Mouse (Mus musculus) C2C12 (cell line): ENCODE data around the gene Adig.

Experiments
- CEBPB ChIP-seq: IDR thresholded peaks from one replicate; pipeline ENCODE4 v1.6.1; 2011; ENCODE audit warnings: low read depth, mild to moderate bottlenecking, control low read depth, moderate library complexity
- CTCF ChIP-seq: IDR thresholded peaks from one replicate; pipeline ENCODE4 v1.5.1; 2011; ENCODE audit not compliant: control insufficient read depth, insufficient read depth, insufficient read length
- FOSL1 ChIP-seq: IDR thresholded peaks from one replicate; pipeline ENCODE4 v1.8.0; 2011; ENCODE audit warnings: mild to moderate bottlenecking, low read length; ENCODE audit not compliant: poor library complexity, insufficient read depth, severe bottlenecking
- MAX ChIP-seq: IDR thresholded peaks from one replicate; pipeline ENCODE4 v1.6.1; 2011; ENCODE audit warnings: mild to moderate bottlenecking, control low read depth
- MYOD1 ChIP-seq: IDR thresholded peaks from one replicate; pipeline ENCODE4 v1.6.1; 2011; ENCODE audit warnings: low read depth; ENCODE audit not compliant: control insufficient read depth, insufficient read length
- MYOG ChIP-seq: IDR thresholded peaks from one replicate; pipeline ENCODE4 v1.6.1; 2011; ENCODE audit not compliant: control insufficient read depth, insufficient read length; ENCODE audit errors: extremely low read depth
- USF1 ChIP-seq: IDR thresholded peaks from one replicate; pipeline ENCODE4 v1.6.1; 2011; ENCODE audit warnings: low read depth, mild to moderate bottlenecking, control low read depth, moderate library complexity

GRCm38 (mm10) chr2:158541286-158541685 is 38.9 kb downstream of the Adig start:
- no peak for TF ChIP-seq MYOG
- TF ChIP-seq USF1: no peak
- TF ChIP-seq CTCF: no peak
- no peak for TF ChIP-seq CEBPB
- TF ChIP-seq MAX: no peak
- TF ChIP-seq MYOD1: no peak
- TF ChIP-seq FOSL1: no peak
